Mouse (Mus musculus): ENCODE measurements around the gene Fermt1. TPM values are rescaled to one million over a fixed set of nuclear protein-coding genes. Genes with fewer than 3 reads are reported as not detected.

Gene Fermt1
- polyA plus RNA-seq, 1 experiment: 13.7 TPM

DNA sequence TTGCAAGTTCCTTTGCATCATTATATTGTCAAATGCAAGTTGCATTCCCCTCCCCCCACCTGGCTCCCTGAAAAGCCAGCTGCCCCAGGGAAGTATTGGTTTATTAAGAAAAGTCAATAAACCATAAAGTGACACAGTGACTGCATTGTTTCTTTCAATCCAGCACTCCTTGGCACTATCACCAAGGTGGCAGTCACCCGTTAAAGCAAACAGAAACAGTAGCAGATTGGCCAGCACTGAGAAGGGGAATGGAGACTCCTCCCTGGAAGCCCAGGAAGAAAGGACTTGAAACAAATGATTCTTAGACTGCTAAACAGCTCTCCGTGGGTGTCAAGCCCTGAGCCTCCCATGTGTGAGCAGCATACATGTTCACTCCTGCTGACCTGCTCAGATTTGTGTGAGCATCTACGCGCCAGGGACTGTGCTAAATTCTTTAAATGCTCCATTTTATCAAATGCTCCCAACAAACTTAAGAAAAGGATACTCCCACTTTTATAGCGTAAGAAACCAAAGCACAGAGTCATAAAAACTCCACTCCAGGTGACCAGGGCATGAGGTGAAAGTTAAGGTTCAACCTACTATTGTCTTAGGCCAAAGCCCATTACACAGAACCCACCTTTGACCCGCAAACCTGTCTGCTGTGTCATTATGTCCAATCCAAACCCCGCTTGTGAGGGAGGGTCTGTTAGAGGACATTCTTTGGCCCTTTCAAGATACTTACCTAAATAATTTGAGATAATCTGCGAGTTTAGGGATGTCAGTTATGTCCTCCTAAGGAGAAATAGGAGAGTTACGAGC is 23.4 kb downstream of the Fermt1 start:
- 52% methylated on average over 9 of the region's 9 CpGs for WGBS
- Histone ChIP-seq H3K4me1 (ENCODE audit: control insufficient read depth, insufficient read depth, low read length) (peaks cover 16% of the 10 kb centered on the region; the same call in 1 of the 2 replicates), H3K27me3 (replicated peaks; ENCODE audit: control insufficient read depth, insufficient read depth, low read length) (no peaks in the 10 kb centered on the region), H3K4me3 (ENCODE audit: insufficient read depth, low read depth, low read length) (no peak overlapping the region), H3K36me3 (ENCODE audit: control insufficient read depth, insufficient read depth, low read length) (peaks cover 4% of the 10 kb centered on the region; the same call in 1 of the 2 replicates), H3K27ac (ENCODE audit: insufficient read depth, low read depth, low read length) (peak overlapping the region; percentile 70; the same call in 1 of the 2 replicates)
- TF ChIP-seq POLR2A (IDR thresholded peaks at IDR 0.05; ENCODE audit: low read depth, low read length): no peak
- no peak for TF ChIP-seq CTCF (conservative IDR thresholded peaks at IDR 0.05; ENCODE audit: insufficient read depth, insufficient read length, low read depth, low read length)
- peak; percentile 67 for DNase-seq

GRCm38 (mm10) chr2:132914785-132915184 is 30.9 kb downstream of the Fermt1 start:
- no peaks in the 10 kb centered on the region for H3K27me3 ChIP-seq (replicated peaks; ENCODE audit: control insufficient read depth, insufficient read depth, low read length)

DNA sequence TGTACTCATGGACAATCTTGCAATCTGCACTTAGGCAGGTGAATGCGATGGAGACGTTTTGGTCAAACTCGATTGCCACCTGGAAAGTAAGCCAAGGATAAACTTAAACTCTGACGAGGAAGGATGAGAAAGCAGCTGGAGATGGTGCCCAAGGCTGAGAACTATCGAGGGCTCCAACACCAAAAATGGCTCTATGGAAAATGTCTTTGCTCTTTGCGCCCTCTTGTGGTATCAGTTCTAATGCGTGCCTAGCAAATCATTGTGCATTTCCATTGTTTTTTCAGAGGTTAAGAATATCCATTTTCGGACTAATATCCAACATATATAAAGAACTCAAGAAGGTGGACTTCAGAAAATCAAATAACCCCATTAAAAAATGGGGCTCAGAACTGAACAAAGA is 38.9 kb downstream of the Fermt1 start:
- WGBS: 32% methylated on average over 8 of the region's 8 CpGs
- Histone ChIP-seq H3K27me3 (replicated peaks; ENCODE audit: control insufficient read depth, insufficient read depth, low read length) (no peaks in the 10 kb centered on the region), H3K36me3 (ENCODE audit: control insufficient read depth, insufficient read depth, low read length) (no peaks in the 10 kb centered on the region; the same call in 1 of the 2 replicates), H3K4me3 (ENCODE audit: insufficient read depth, low read depth, low read length) (no peak overlapping the region), H3K27ac (ENCODE audit: insufficient read depth, low read depth, low read length) (no peak overlapping the region), H3K4me1 (ENCODE audit: control insufficient read depth, insufficient read depth, low read length) (0 out of 2 replicates have a peak, but pooled peaks cover 3% of the 10 kb centered on the region)
- peak; percentile 56 for DNase-seq
- TF ChIP-seq POLR2A (IDR thresholded peaks at IDR 0.05; ENCODE audit: low read depth, low read length) (no peak), CTCF (conservative IDR thresholded peaks at IDR 0.05; ENCODE audit: insufficient read depth, insufficient read length, low read depth, low read length) (peak; percentile 51)

More at GRCm38 (mm10) chr2:132914785-132915184, 30.9 kb downstream of the Fermt1 start:
- no peak for DNase-seq
- Histone ChIP-seq H3K27ac (ENCODE audit: insufficient read depth, low read depth, low read length) (no peak overlapping the region), H3K36me3 (ENCODE audit: control insufficient read depth, insufficient read depth, low read length) (peaks cover 4% of the 10 kb centered on the region; the same call in 1 of the 2 replicates), H3K4me3 (ENCODE audit: insufficient read depth, low read depth, low read length) (no peak overlapping the region), H3K4me1 (ENCODE audit: control insufficient read depth, insufficient read depth, low read length) (no peaks in the 10 kb centered on the region)
- no peak for TF ChIP-seq CTCF (conservative IDR thresholded peaks at IDR 0.05; ENCODE audit: insufficient read depth, insufficient read length, low read depth, low read length)
- no peak for TF ChIP-seq POLR2A (IDR thresholded peaks at IDR 0.05; ENCODE audit: low read depth, low read length)
- 48% methylated on average over 1 of the region's 1 CpGs for WGBS

- no peaks in the 10 kb centered on the region; the same call in 1 of the 2 replicates for H3K36me3 ChIP-seq (ENCODE audit: control insufficient read depth, insufficient read depth, low read length)
- no peak for DNase-seq
- 84% methylated on average over 2 of the region's 2 CpGs for WGBS
- no peak for TF ChIP-seq POLR2A (IDR thresholded peaks at IDR 0.05; ENCODE audit: low read depth, low read length)
- no peak for TF ChIP-seq CTCF (conservative IDR thresholded peaks at IDR 0.05; ENCODE audit: insufficient read depth, insufficient read length, low read depth, low read length)
- no peaks in the 10 kb centered on the region for H3K27me3 ChIP-seq (replicated peaks; ENCODE audit: control insufficient read depth, insufficient read depth, low read length)
- H3K27ac ChIP-seq (ENCODE audit: insufficient read depth, low read depth, low read length): no peak overlapping the region
- no peak overlapping the region for H3K4me3 ChIP-seq (ENCODE audit: insufficient read depth, low read depth, low read length)
- 0 out of 2 replicates have a peak, but pooled peaks cover 3% of the 10 kb centered on the region for H3K4me1 ChIP-seq (ENCODE audit: control insufficient read depth, insufficient read depth, low read length)
Measured at GRCm38 (mm10) chr2:132904961-132905360, 40.7 kb downstream of the Fermt1 start.

- TF ChIP-seq CTCF (conservative IDR thresholded peaks at IDR 0.05; ENCODE audit: insufficient read depth, insufficient read length, low read depth, low read length): peak; percentile 27; the same call in 1 of the 2 replicates
- no peak for TF ChIP-seq POLR2A (IDR thresholded peaks at IDR 0.05; ENCODE audit: low read depth, low read length)
- Histone ChIP-seq H3K36me3 (ENCODE audit: control insufficient read depth, insufficient read depth, low read length) (no peaks in the 10 kb centered on the region), H3K4me3 (ENCODE audit: insufficient read depth, low read depth, low read length) (no peak overlapping the region), H3K27ac (ENCODE audit: insufficient read depth, low read depth, low read length) (no peak overlapping the region), H3K27me3 (replicated peaks; ENCODE audit: control insufficient read depth, insufficient read depth, low read length) (no peaks in the 10 kb centered on the region), H3K4me1 (ENCODE audit: control insufficient read depth, insufficient read depth, low read length) (0 out of 2 replicates have a peak, but pooled peaks cover 3% of the 10 kb centered on the region)
- peak; percentile 72 for DNase-seq
- 34% methylated on average over 3 of the region's 3 CpGs for WGBS
Measured at GRCm38 (mm10) chr2:132903498-132903897, 42.2 kb downstream of the Fermt1 start.

DNA sequence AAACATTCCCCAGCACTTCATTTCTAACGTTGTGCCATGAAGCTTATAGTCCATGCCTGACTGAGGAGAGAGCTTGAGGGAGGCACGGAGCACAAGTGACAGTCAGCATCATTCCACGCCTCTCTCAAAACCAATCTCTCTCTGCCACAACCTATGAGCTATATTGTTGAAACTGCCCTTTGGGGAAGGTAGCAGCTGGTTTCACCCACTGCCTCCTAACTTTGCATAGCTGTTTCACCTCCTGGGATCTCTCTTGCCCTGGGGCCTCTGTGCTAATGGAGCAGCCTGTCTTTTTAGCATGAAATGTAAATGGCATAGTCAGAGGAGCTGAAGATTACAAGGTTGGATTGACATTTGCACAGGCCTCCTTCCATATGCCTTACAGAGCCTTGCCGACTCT is 43.6 kb downstream of the Fermt1 start:
- no peak overlapping the region for H3K27ac ChIP-seq (ENCODE audit: insufficient read depth, low read depth, low read length)
- H3K4me1 ChIP-seq (ENCODE audit: control insufficient read depth, insufficient read depth, low read length): 0 out of 2 replicates have a peak, but pooled peaks cover 3% of the 10 kb centered on the region
- no peak for DNase-seq
- H3K27me3 ChIP-seq (replicated peaks; ENCODE audit: control insufficient read depth, insufficient read depth, low read length): no peaks in the 10 kb centered on the region
- no peak for TF ChIP-seq CTCF (conservative IDR thresholded peaks at IDR 0.05; ENCODE audit: insufficient read depth, insufficient read length, low read depth, low read length)
- TF ChIP-seq POLR2A (IDR thresholded peaks at IDR 0.05; ENCODE audit: low read depth, low read length): no peak
- WGBS: 68% methylated on average over 4 of the region's 4 CpGs
- H3K36me3 ChIP-seq (ENCODE audit: control insufficient read depth, insufficient read depth, low read length): no peaks in the 10 kb centered on the region
- H3K4me3 ChIP-seq (ENCODE audit: insufficient read depth, low read depth, low read length): no peak overlapping the region

- 0 out of 2 replicates have a peak, but pooled peaks cover 3% of the 10 kb centered on the region for H3K4me1 ChIP-seq (ENCODE audit: control insufficient read depth, insufficient read depth, low read length)
- no peak for DNase-seq
- H3K27me3 ChIP-seq (replicated peaks; ENCODE audit: control insufficient read depth, insufficient read depth, low read length): no peaks in the 10 kb centered on the region
- H3K36me3 ChIP-seq (ENCODE audit: control insufficient read depth, insufficient read depth, low read length): no peaks in the 10 kb centered on the region
- 66% methylated on average over 4 of the region's 4 CpGs for WGBS
- TF ChIP-seq POLR2A (IDR thresholded peaks at IDR 0.05; ENCODE audit: low read depth, low read length): no peak
- TF ChIP-seq CTCF (conservative IDR thresholded peaks at IDR 0.05; ENCODE audit: insufficient read depth, insufficient read length, low read depth, low read length): no peak
- H3K27ac ChIP-seq (ENCODE audit: insufficient read depth, low read depth, low read length): no peak overlapping the region
- no peak overlapping the region for H3K4me3 ChIP-seq (ENCODE audit: insufficient read depth, low read depth, low read length)
Measured at GRCm38 (mm10) chr2:132901636-132902035, 44.1 kb downstream of the Fermt1 start.
